Mouse (Mus musculus): ENCODE data around the gene Arv1. TPM values are rescaled to one million over a fixed set of nuclear protein-coding genes. Genes with fewer than 3 reads are reported as not detected.

The Arv1 gene
- polyA plus RNA-seq, 1 experiment from 2014 or later, result 24.1 TPM

GRCm38 (mm10) chr8:124682218-124682617 is 39.7 kb upstream of the Arv1 start:
- no peaks in the 10 kb centered on the region for H3K27me3 ChIP-seq (replicated peaks; ENCODE audit: control insufficient read depth, insufficient read depth, low read length)
- H3K27ac ChIP-seq (ENCODE audit: low read depth), result no peak overlapping the region
- H3K4me2 ChIP-seq (ENCODE audit: low read length), result no peak overlapping the region
- DNase-seq (ENCODE audit: low spot score) (no peak), ATAC-seq (replicated peaks; ENCODE audit: low FRiP score, low TSS enrichment, low read depth) (no peak)
- H3K9me3 ChIP-seq (ENCODE audit: control insufficient read depth, low read length), result no peaks in the 10 kb centered on the region
- 90% methylated on average over 10 of the region's 10 CpGs for WGBS
- peaks cover 67% of the 10 kb centered on the region for H3K36me3 ChIP-seq (ENCODE audit: control insufficient read depth, insufficient read depth, low read length)
- no peak overlapping the region for H3K9ac ChIP-seq (ENCODE audit: low read length)
- no peaks in the 10 kb centered on the region for H3K4me1 ChIP-seq (replicated peaks; ENCODE audit: control insufficient read depth, insufficient read depth, low read length)
- H3K4me3 ChIP-seq (ENCODE audit: low read depth, low read length), result no peak overlapping the region

GRCm38 (mm10) chr8:124688899-124689298 is 33.0 kb upstream of the Arv1 start:
- Histone ChIP-seq H3K27me3 (replicated peaks; ENCODE audit: control insufficient read depth, insufficient read depth, low read length) (no peaks in the 10 kb centered on the region), H3K4me1 (replicated peaks; ENCODE audit: control insufficient read depth, insufficient read depth, low read length) (no peaks in the 10 kb centered on the region), H3K9ac (ENCODE audit: low read length) (no peak overlapping the region), H3K4me2 (ENCODE audit: low read length) (no peak overlapping the region), H3K9me3 (ENCODE audit: control insufficient read depth, low read length) (no peaks in the 10 kb centered on the region), H3K4me3 (ENCODE audit: low read depth, low read length) (no peak overlapping the region), H3K27ac (ENCODE audit: low read depth) (no peak overlapping the region), H3K36me3 (ENCODE audit: control insufficient read depth, insufficient read depth, low read length) (peaks cover 46% of the 10 kb centered on the region)
- WGBS, result 90% methylated on average over 13 of the region's 13 CpGs
- DNase-seq (ENCODE audit: low spot score), result no peak
- ATAC-seq (replicated peaks; ENCODE audit: low FRiP score, low TSS enrichment, low read depth), result no peak

GRCm38 (mm10) chr8:124691706-124692105 is 30.2 kb upstream of the Arv1 start:
- peaks cover 35% of the 10 kb centered on the region for H3K36me3 ChIP-seq (ENCODE audit: control insufficient read depth, insufficient read depth, low read length)
- 93% methylated on average over 4 of the region's 4 CpGs for WGBS

GRCm38 (mm10) chr8:124695424-124696100 is 26.4 kb upstream of the Arv1 start:
- H3K4me1 ChIP-seq (replicated peaks; ENCODE audit: control insufficient read depth, insufficient read depth, low read length), result no peaks in the 10 kb centered on the region
- ATAC-seq (replicated peaks; ENCODE audit: low FRiP score, low TSS enrichment, low read depth) (no peak), DNase-seq (ENCODE audit: low spot score) (no peak)
- peaks cover 42% of the 10 kb centered on the region for H3K36me3 ChIP-seq (ENCODE audit: control insufficient read depth, insufficient read depth, low read length)
- WGBS, result 92% methylated on average over 22 of the region's 22 CpGs
- H3K27me3 ChIP-seq (replicated peaks; ENCODE audit: control insufficient read depth, insufficient read depth, low read length), result no peaks in the 10 kb centered on the region
- no peak overlapping the region for H3K27ac ChIP-seq (ENCODE audit: low read depth)
- no peaks in the 10 kb centered on the region for H3K9me3 ChIP-seq (ENCODE audit: control insufficient read depth, low read length)
- H3K9ac ChIP-seq (ENCODE audit: low read length), result no peak overlapping the region
- no peak overlapping the region for H3K4me2 ChIP-seq (ENCODE audit: low read length)
- no peak overlapping the region for H3K4me3 ChIP-seq (ENCODE audit: low read depth, low read length)

More at GRCm38 (mm10) chr8:124691706-124692105, 30.2 kb upstream of the Arv1 start:
- Histone ChIP-seq H3K4me2 (ENCODE audit: low read length) (no peak overlapping the region), H3K9ac (ENCODE audit: low read length) (no peak overlapping the region), H3K9me3 (ENCODE audit: control insufficient read depth, low read length) (no peaks in the 10 kb centered on the region), H3K4me1 (replicated peaks; ENCODE audit: control insufficient read depth, insufficient read depth, low read length) (no peaks in the 10 kb centered on the region), H3K4me3 (ENCODE audit: low read depth, low read length) (no peak overlapping the region), H3K27ac (ENCODE audit: low read depth) (no peak overlapping the region), H3K27me3 (replicated peaks; ENCODE audit: control insufficient read depth, insufficient read depth, low read length) (no peaks in the 10 kb centered on the region)
- no peak for DNase-seq (ENCODE audit: low spot score)
- ATAC-seq (replicated peaks; ENCODE audit: low FRiP score, low TSS enrichment, low read depth), result no peak

- Histone ChIP-seq H3K4me3 (ENCODE audit: low read depth, low read length) (no peak overlapping the region), H3K4me1 (replicated peaks; ENCODE audit: control insufficient read depth, insufficient read depth, low read length) (no peaks in the 10 kb centered on the region), H3K9me3 (ENCODE audit: control insufficient read depth, low read length) (no peaks in the 10 kb centered on the region), H3K36me3 (ENCODE audit: control insufficient read depth, insufficient read depth, low read length) (peaks cover 32% of the 10 kb centered on the region), H3K27me3 (replicated peaks; ENCODE audit: control insufficient read depth, insufficient read depth, low read length) (no peaks in the 10 kb centered on the region), H3K9ac (ENCODE audit: low read length) (no peak overlapping the region), H3K27ac (ENCODE audit: low read depth) (no peak overlapping the region), H3K4me2 (ENCODE audit: low read length) (no peak overlapping the region)
- ATAC-seq (replicated peaks; ENCODE audit: low FRiP score, low TSS enrichment, low read depth), result no peak
- DNase-seq (ENCODE audit: low spot score), result no peak
- WGBS, result 88% methylated on average over 5 of the region's 5 CpGs
Measured at GRCm38 (mm10) chr8:124700271-124700670, 21.7 kb upstream of the Arv1 start.

GRCm38 (mm10) chr8:124701023-124701422 is 20.9 kb upstream of the Arv1 start:
- WGBS, result 86% methylated on average over 9 of the region's 9 CpGs
- ATAC-seq (replicated peaks; ENCODE audit: low FRiP score, low TSS enrichment, low read depth), result no peak
- Histone ChIP-seq H3K9ac (ENCODE audit: low read length) (no peak overlapping the region), H3K27me3 (replicated peaks; ENCODE audit: control insufficient read depth, insufficient read depth, low read length) (no peaks in the 10 kb centered on the region), H3K4me3 (ENCODE audit: low read depth, low read length) (no peak overlapping the region), H3K4me2 (ENCODE audit: low read length) (no peak overlapping the region), H3K36me3 (ENCODE audit: control insufficient read depth, insufficient read depth, low read length) (peaks cover 33% of the 10 kb centered on the region), H3K27ac (ENCODE audit: low read depth) (no peak overlapping the region), H3K4me1 (replicated peaks; ENCODE audit: control insufficient read depth, insufficient read depth, low read length) (no peaks in the 10 kb centered on the region), H3K9me3 (ENCODE audit: control insufficient read depth, low read length) (no peaks in the 10 kb centered on the region)
- DNase-seq (ENCODE audit: low spot score), result no peak

GRCm38 (mm10) chr8:124702183-124702582 is 19.8 kb upstream of the Arv1 start:
- Histone ChIP-seq H3K9ac (ENCODE audit: low read length) (no peak overlapping the region), H3K4me1 (replicated peaks; ENCODE audit: control insufficient read depth, insufficient read depth, low read length) (no peaks in the 10 kb centered on the region), H3K27ac (ENCODE audit: low read depth) (no peak overlapping the region), H3K4me3 (ENCODE audit: low read depth, low read length) (no peak overlapping the region), H3K9me3 (ENCODE audit: control insufficient read depth, low read length) (no peaks in the 10 kb centered on the region), H3K4me2 (ENCODE audit: low read length) (no peak overlapping the region), H3K27me3 (replicated peaks; ENCODE audit: control insufficient read depth, insufficient read depth, low read length) (no peaks in the 10 kb centered on the region), H3K36me3 (ENCODE audit: control insufficient read depth, insufficient read depth, low read length) (peaks cover 40% of the 10 kb centered on the region)
- 88% methylated on average over 3 of the region's 3 CpGs for WGBS
- DNase-seq (ENCODE audit: low spot score), result no peak
- ATAC-seq (replicated peaks; ENCODE audit: low FRiP score, low TSS enrichment, low read depth), result no peak

- no peak overlapping the region for H3K27ac ChIP-seq (ENCODE audit: low read depth)
- ATAC-seq (replicated peaks; ENCODE audit: low FRiP score, low TSS enrichment, low read depth) (no peak), DNase-seq (ENCODE audit: low spot score) (no peak)
- 50% methylated on average over 4 of the region's 4 CpGs for WGBS
- H3K4me2 ChIP-seq (ENCODE audit: low read length), result no peak overlapping the region
- no peaks in the 10 kb centered on the region for H3K4me1 ChIP-seq (replicated peaks; ENCODE audit: control insufficient read depth, insufficient read depth, low read length)
- H3K9ac ChIP-seq (ENCODE audit: low read length), result no peak overlapping the region
- no peaks in the 10 kb centered on the region for H3K27me3 ChIP-seq (replicated peaks; ENCODE audit: control insufficient read depth, insufficient read depth, low read length)
- H3K36me3 ChIP-seq (ENCODE audit: control insufficient read depth, insufficient read depth, low read length), result peaks cover 35% of the 10 kb centered on the region
- no peaks in the 10 kb centered on the region for H3K9me3 ChIP-seq (ENCODE audit: control insufficient read depth, low read length)
- no peak overlapping the region for H3K4me3 ChIP-seq (ENCODE audit: low read depth, low read length)
Measured at GRCm38 (mm10) chr8:124703526-124703925, 18.4 kb upstream of the Arv1 start.

- Histone ChIP-seq H3K9ac (ENCODE audit: low read length) (no peak overlapping the region), H3K4me1 (replicated peaks; ENCODE audit: control insufficient read depth, insufficient read depth, low read length) (no peaks in the 10 kb centered on the region), H3K4me2 (ENCODE audit: low read length) (no peak overlapping the region), H3K9me3 (ENCODE audit: control insufficient read depth, low read length) (no peaks in the 10 kb centered on the region), H3K4me3 (ENCODE audit: low read depth, low read length) (no peak overlapping the region), H3K27ac (ENCODE audit: low read depth) (no peak overlapping the region), H3K36me3 (ENCODE audit: control insufficient read depth, insufficient read depth, low read length) (peaks cover 40% of the 10 kb centered on the region), H3K27me3 (replicated peaks; ENCODE audit: control insufficient read depth, insufficient read depth, low read length) (no peaks in the 10 kb centered on the region)
- 87% methylated on average over 4 of the region's 4 CpGs for WGBS
- DNase-seq (ENCODE audit: low spot score) (no peak), ATAC-seq (replicated peaks; ENCODE audit: low FRiP score, low TSS enrichment, low read depth) (no peak)
Measured at GRCm38 (mm10) chr8:124704376-124704775, 17.6 kb upstream of the Arv1 start.

All from intestine, embryonic 14.5 days (tissue).